Mouse (Mus musculus) heart, postnatal 4 days (tissue): ENCODE measurements around the gene Luzp1. TPM values are rescaled to one million over a fixed set of nuclear protein-coding genes. Genes with fewer than 3 reads are reported as not detected.

ENCODE experiments used
- DNase-seq: peaks from one replicate; pipeline ENCODE4 v3.0.0; 2021
- total RNA-seq, 2 experiments: library from RNA; stranded (reverse); gene quantifications; 2 replicates each; pipeline ENCODE4 v1.2.3; 2021

Luzp1 gene
- 10 to 100 TPM; 58.4 to 62.3 TPM for total RNA-seq

- DNase-seq: peak; percentile 97
Measured at GRCm38 (mm10) chr4:136469371-136469903, at the start of gene Luzp1. TSS of gene Luzp1 (plus strand) at chr4:136469761.

GRCm38 (mm10) chr4:136423224-136423623 is 46.3 kb upstream of the Luzp1 start, which contains the start of gene Htr1d:
TSS of gene Htr1d (plus strand) at chr4:136423524.
- no peak for DNase-seq

- DNase-seq: peak; percentile 12
Measured at GRCm38 (mm10) chr4:136424120-136424999, 45.2 kb upstream of the Luzp1 start.

- peak; percentile 27 for DNase-seq
Measured at GRCm38 (mm10) chr4:136425000-136425288, 44.6 kb upstream of the Luzp1 start.

GRCm38 (mm10) chr4:136430609-136431375 is 38.8 kb upstream of the Luzp1 start:
- peak; percentile 33 for DNase-seq

GRCm38 (mm10) chr4:136431376-136431693 is 38.2 kb upstream of the Luzp1 start:
- peak; percentile 78 for DNase-seq

- DNase-seq: no peak
Measured at GRCm38 (mm10) chr4:136434029-136434428, 35.5 kb upstream of the Luzp1 start.

- DNase-seq: no peak
Measured at GRCm38 (mm10) chr4:136439106-136439505, 30.5 kb upstream of the Luzp1 start.

GRCm38 (mm10) chr4:136441354-136442043 is 28.1 kb upstream of the Luzp1 start:
- no peak for DNase-seq

GRCm38 (mm10) chr4:136444561-136444960 is 25.0 kb upstream of the Luzp1 start:
- DNase-seq: no peak

GRCm38 (mm10) chr4:136449795-136450194 is 19.8 kb upstream of the Luzp1 start:
- no peak for DNase-seq

- no peak for DNase-seq
Measured at GRCm38 (mm10) chr4:136450271-136450670, 19.3 kb upstream of the Luzp1 start.

GRCm38 (mm10) chr4:136451564-136451963 is 18.0 kb upstream of the Luzp1 start:
- DNase-seq: no peak

- no peak for DNase-seq
Measured at GRCm38 (mm10) chr4:136452286-136452685, 17.3 kb upstream of the Luzp1 start.

GRCm38 (mm10) chr4:136452792-136453191 is 16.8 kb upstream of the Luzp1 start:
- DNase-seq: no peak

- DNase-seq: peak; percentile 92
Measured at GRCm38 (mm10) chr4:136454850-136455260, 14.7 kb upstream of the Luzp1 start.

- no peak for DNase-seq
Measured at GRCm38 (mm10) chr4:136456516-136457218, 12.9 kb upstream of the Luzp1 start.

GRCm38 (mm10) chr4:136458276-136458675 is 11.3 kb upstream of the Luzp1 start:
- no peak for DNase-seq

GRCm38 (mm10) chr4:136459210-136459609 is 10.4 kb upstream of the Luzp1 start:
- DNase-seq: no peak

- DNase-seq: no peak
Measured at GRCm38 (mm10) chr4:136461206-136461605, 8.4 kb upstream of the Luzp1 start.

GRCm38 (mm10) chr4:136461761-136462085 is 7.8 kb upstream of the Luzp1 start:
- DNase-seq: no peak

- peak; percentile 88 for DNase-seq
Measured at GRCm38 (mm10) chr4:136462086-136462838, 7.3 kb upstream of the Luzp1 start, which contains the start of gene 6030445D17Rik. TSS of gene 6030445D17Rik (plus strand) at chr4:136462250.
